Mouse (Mus musculus) CH12.LX (cell line): ENCODE measurements around the gene Mnt. TPM values are rescaled to one million over a fixed set of nuclear protein-coding genes. Genes with fewer than 3 reads are reported as not detected.
"Not testable (repeated sequence)": the region's sequence is repeated elsewhere in the genome, so short reads cannot be mapped to it uniquely, and the experiment has no call there.

ENCODE experiments used
- DNase-seq: peaks from one replicate; pipeline ENCODE4 v3.0.0-alpha.2; 2013; ENCODE audit errors: extremely low read depth
- H3K27ac ChIP-seq: 2 replicates; pipeline ENCODE4 v1.5.1; 2012; ENCODE audit warnings: low read depth, mild to moderate bottlenecking, control low read depth, moderate library complexity; ENCODE audit not compliant: insufficient read depth
- H3K27me3 ChIP-seq: replicated peaks from 2 replicates; pipeline ENCODE3; 2012; ENCODE audit warnings: inconsistent platforms
- H3K36me3 ChIP-seq, 2 experiments: replicated peaks in 1 of 2; 2 replicates each; pipeline versions ENCODE3 to v1.6.1; 2012; ENCODE audit warnings: inconsistent platforms in 1 of 2, low read length in 1 of 2, mild to moderate bottlenecking in 1 of 2, mixed read lengths in 1 of 2, moderate library complexity in 1 of 2; ENCODE audit not compliant: control insufficient read depth in 1 of 2, insufficient read depth in 1 of 2
- H3K4me1 ChIP-seq, 2 experiments: 2 replicates each; pipeline ENCODE4 v1.6.1; 2012; ENCODE audit warnings: inconsistent platforms in 1 of 2, moderate library complexity in 1 of 2; ENCODE audit not compliant: insufficient read depth in 2 of 2, control insufficient read depth in 1 of 2
- H3K4me2 ChIP-seq: 2 replicates; pipeline ENCODE4 v1.6.1; 2012; ENCODE audit warnings: low read depth, mild to moderate bottlenecking, control low read depth; ENCODE audit not compliant: poor library complexity, insufficient read depth, severe bottlenecking
- H3K4me3 ChIP-seq, 3 experiments: fragments of 150-350 bp in 1 of 3; sonication (generic) in 1 of 3; replicated peaks in 1 of 3; 2 replicates each; pipeline versions ENCODE3 to v1.5.1; 2011 to 2012; ENCODE audit warnings: low read depth in 2 of 3, low read length in 2 of 3, mild to moderate bottlenecking in 2 of 3, moderate library complexity in 2 of 3, control low read depth in 1 of 3, improper control_type of control experiment in 1 of 3, inconsistent platforms in 1 of 3, mixed read lengths in 1 of 3; ENCODE audit not compliant: poor library complexity in 1 of 3
- H3K79me2 ChIP-seq: replicated peaks from 2 replicates; pipeline ENCODE4 v1.6.1; 2012; ENCODE audit warnings: mild to moderate bottlenecking, moderate library complexity; ENCODE audit not compliant: control insufficient read depth, poor library complexity, insufficient read depth, severe bottlenecking; ENCODE audit errors: extremely low read depth
- H3K9ac ChIP-seq: 2 replicates; pipeline ENCODE4 v1.6.1; 2012; ENCODE audit warnings: low read depth, mild to moderate bottlenecking, control low read depth, moderate library complexity; ENCODE audit not compliant: insufficient read depth
- H3K9me3 ChIP-seq: replicated peaks from 2 replicates; pipeline ENCODE3; 2012; ENCODE audit warnings: low read length, inconsistent platforms, mixed read lengths
- BHLHE40 ChIP-seq: IDR thresholded peaks from 2 replicates; pipeline ENCODE4 v1.6.1; 2011; ENCODE audit warnings: mild to moderate bottlenecking, low read depth, low read length, improper control_type of control experiment
- CHD1 ChIP-seq: IDR thresholded peaks from 2 replicates; pipeline ENCODE4 v1.6.1; 2012; ENCODE audit warnings: low read depth, low read length, improper control_type of control experiment, inconsistent platforms
- CTCF ChIP-seq, 2 experiments: IDR thresholded peaks in 1 of 2; conservative IDR thresholded peaks in 1 of 2; 2 replicates each; pipeline ENCODE4 v1.5.1; 2011 to 2012; ENCODE audit warnings: low read depth in 2 of 2, low read length in 2 of 2, improper control_type of control experiment in 1 of 2, inconsistent platforms in 1 of 2, mild to moderate bottlenecking in 1 of 2, moderate library complexity in 1 of 2
- E2F4 ChIP-seq: IDR thresholded peaks from 2 replicates; pipeline ENCODE4 v1.6.1; 2011; ENCODE audit warnings: low read depth, low read length, improper control_type of control experiment; ENCODE audit not compliant: insufficient replicate concordance
- ETS1 ChIP-seq: conservative IDR thresholded peaks from 2 replicates; pipeline ENCODE4 v1.6.1; 2012; ENCODE audit warnings: low read depth, mild to moderate bottlenecking, inconsistent platforms, low read length, improper control_type of control experiment, moderate library complexity
- GABPA ChIP-seq: IDR thresholded peaks from 2 replicates; pipeline ENCODE4 v1.6.1; 2012; ENCODE audit warnings: low read depth, low read length, improper control_type of control experiment, inconsistent platforms; ENCODE audit not compliant: insufficient replicate concordance
- HCFC1 ChIP-seq: IDR thresholded peaks from 2 replicates; pipeline ENCODE4 v1.6.1; 2012; ENCODE audit warnings: low read depth, mild to moderate bottlenecking, inconsistent platforms, low read length, improper control_type of control experiment
- MAFK ChIP-seq: IDR thresholded peaks from 2 replicates; pipeline ENCODE4 v1.6.1; 2011; ENCODE audit warnings: low read length, improper control_type of control experiment; ENCODE audit not compliant: insufficient replicate concordance
- MEF2A ChIP-seq: IDR thresholded peaks from 2 replicates; pipeline ENCODE4 v1.6.1; 2014; ENCODE audit warnings: low read depth, mild to moderate bottlenecking, inconsistent platforms, low read length, improper control_type of control experiment, borderline replicate concordance
- MYC ChIP-seq: IDR thresholded peaks from 2 replicates; pipeline ENCODE4 v1.6.1; 2011; ENCODE audit warnings: low read depth, mild to moderate bottlenecking, improper control_type of control experiment, low read length
- NELFE ChIP-seq: IDR thresholded peaks from 2 replicates; pipeline ENCODE4 v1.6.1; 2011; ENCODE audit warnings: low read depth, low read length, improper control_type of control experiment
- NRF1 ChIP-seq: IDR thresholded peaks from 2 replicates; pipeline ENCODE4 v1.6.1; 2014; ENCODE audit warnings: low read depth, mild to moderate bottlenecking, inconsistent platforms, low read length, improper control_type of control experiment, moderate library complexity
- POLR2A ChIP-seq: IDR thresholded peaks from 2 replicates; pipeline ENCODE4 v1.6.1; 2011; ENCODE audit warnings: low read depth, mild to moderate bottlenecking, improper control_type of control experiment, low read length
- RCOR1 ChIP-seq: conservative IDR thresholded peaks from 2 replicates; pipeline ENCODE4 v1.6.1; 2012; ENCODE audit warnings: low read depth, mild to moderate bottlenecking, inconsistent platforms, low read length, improper control_type of control experiment
- SIN3A ChIP-seq: IDR thresholded peaks from 2 replicates; pipeline ENCODE4 v1.6.1; 2012; ENCODE audit warnings: low read length, improper control_type of control experiment, inconsistent platforms
- TBP ChIP-seq: conservative IDR thresholded peaks from 2 replicates; pipeline ENCODE4 v1.6.1; 2011; ENCODE audit warnings: low read depth, low read length, improper control_type of control experiment
- TCF12 ChIP-seq: IDR thresholded peaks from 2 replicates; pipeline ENCODE4 v1.6.1; 2014; ENCODE audit warnings: low read depth, mild to moderate bottlenecking, inconsistent platforms, low read length, improper control_type of control experiment
- USF1 ChIP-seq: IDR thresholded peaks from 2 replicates; pipeline ENCODE4 v1.6.1; 2014; ENCODE audit warnings: low read depth, mild to moderate bottlenecking, inconsistent platforms, low read length, improper control_type of control experiment
- USF2 ChIP-seq: conservative IDR thresholded peaks from 2 replicates; pipeline ENCODE4 v1.6.1; 2011; ENCODE audit warnings: low read depth, low read length, improper control_type of control experiment
- ZKSCAN1 ChIP-seq: IDR thresholded peaks from 2 replicates; pipeline ENCODE4 v1.6.1; 2012; ENCODE audit warnings: low read depth, inconsistent platforms, low read length, improper control_type of control experiment, borderline replicate concordance
- ZMIZ1 ChIP-seq: IDR thresholded peaks from 2 replicates; pipeline ENCODE4 v1.6.1; 2012; ENCODE audit warnings: low read depth, mild to moderate bottlenecking, inconsistent platforms, low read length, improper control_type of control experiment
- dilution Hi-C: fragments of 300-500 bp; cut with MboI; formaldehyde crosslinking; loops from 2 replicates; pipeline ENCODE4 v1.14.3; 2020; ENCODE audit warnings: low sequenced_read_pairs; ENCODE audit not compliant: extremely low pct_unique_long_range_greater_than_20kb, extremely low pct_ligation_motif_present
- in situ Hi-C: fragments of 300-500 bp; cut with MboI; formaldehyde crosslinking; loops from 3 replicates; pipeline ENCODE4 v1.14.3; 2019; ENCODE audit warnings: low sequenced_read_pairs, low pct_ligation_motif_present, low pct_unique_long_range_greater_than_20kb, mixed read lengths
- polyA plus RNA-seq: library from polyadenylated mRNA; unstranded; fragments of >175 nt; gene quantifications from 2 replicates; pipeline ENCODE4 v1.2.1, GENCODE M21; 2012; ENCODE audit warnings: low read depth; ENCODE audit not compliant: insufficient read length
- total RNA-seq, 2 experiments: library from RNA; depleted of rRNA; stranded (reverse); fragments of 300-350 nt in 1 of 2; fragments of >200 nt in 1 of 2; gene quantifications; 2 replicates each; pipeline ENCODE4 v1.2.3; 2012 to 2014

Mnt gene
- total and polyA plus RNA-seq, 3 experiments = 1.6 to 30.6 (median 4.7) TPM

DNA sequence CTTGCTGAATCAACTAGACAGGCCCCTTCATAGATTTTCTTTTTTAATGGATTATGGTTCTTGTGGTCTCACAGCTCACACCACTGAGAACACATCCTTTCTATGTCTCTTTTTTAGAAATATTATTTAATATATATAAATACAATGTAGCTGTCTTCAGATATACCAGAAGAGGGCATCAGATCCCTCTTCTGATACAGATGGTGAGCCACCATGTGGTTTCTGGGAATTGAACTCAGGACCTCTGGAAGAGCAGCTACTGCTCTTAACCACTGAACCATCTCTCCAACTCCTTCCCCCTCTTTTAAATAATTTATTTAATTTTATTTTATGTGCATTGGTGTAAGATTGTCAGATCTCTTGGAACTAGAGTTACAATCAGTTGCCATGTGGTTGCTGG is 20.6 kb upstream of the Mnt start:
- TF ChIP-seq ZKSCAN1 (no peak), POLR2A (no peak), HCFC1 (no peak), SIN3A (no peak), BHLHE40 (no peak), E2F4 (no peak), RCOR1 (no peak), NRF1 (no peak), USF1 (no peak), CTCF (conservative IDR thresholded peaks at IDR 0.05 in 1 of 2, IDR thresholded peaks at IDR 0.05 in 1 of 2; ENCODE audit: low read depth in 2 of 2, low read length in 2 of 2) (peak in 1 of 2 experiments; percentile 47; a peak in 2 of 4 replicates), GABPA (no peak), MYC (peak; percentile 73; the same call in 1 of the 2 replicates), ETS1 (no peak)
- TF ChIP-seq, all 38 proteins: peak for 2
- peaks cover 57 to 86% of the 10 kb centered on the region in 2 experiments for H3K36me3 ChIP-seq
- no peak overlapping the region for H3K27ac ChIP-seq
- no peak overlapping the region for H3K9ac ChIP-seq
- no peaks in the 10 kb centered on the region; the same call in 1 of the 2 replicates for H3K79me2 ChIP-seq
- H3K4me3 ChIP-seq = no peak overlapping the region
- dilution Hi-C loops (no loop called here), in situ Hi-C loops (loop anchor here (5.0 kb wide), 1 partner anchor 37 kb away; no protein-coding TSS in a partner anchor)
- no peaks in the 10 kb centered on the region for H3K9me3 ChIP-seq
- no peak for DNase-seq
- H3K4me2 ChIP-seq = no peak overlapping the region
- H3K27me3 ChIP-seq = no peaks in the 10 kb centered on the region
- H3K4me1 ChIP-seq = no peaks in the 10 kb centered on the region

DNA sequence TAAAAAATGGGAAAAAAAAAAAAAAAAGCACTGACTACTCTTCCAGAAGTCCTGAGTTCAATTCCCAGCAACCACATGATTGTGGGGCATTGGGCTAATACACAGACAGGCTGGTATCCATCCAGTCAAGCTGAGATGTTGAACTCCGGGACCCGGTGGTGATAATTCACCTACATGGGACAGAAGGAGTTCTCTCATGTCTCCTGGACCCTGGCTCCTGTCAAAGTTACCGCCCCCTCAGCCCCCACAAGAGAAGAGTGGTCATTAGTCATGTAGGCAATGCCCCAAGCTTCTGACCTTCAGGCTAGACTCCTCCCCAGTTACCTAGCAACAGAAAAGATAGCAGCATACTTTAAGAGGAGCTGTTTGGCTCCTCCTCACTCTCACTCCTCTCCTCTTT is 19.7 kb upstream of the Mnt start:
- H3K4me3 ChIP-seq, H3K79me2 ChIP-seq, H3K27me3 ChIP-seq, H3K4me1 ChIP-seq, H3K27ac ChIP-seq, DNase-seq, H3K4me2 ChIP-seq, H3K9me3 ChIP-seq, H3K9ac ChIP-seq, dilution Hi-C loops: not testable (repeated sequence)
- in situ Hi-C loops = loop anchor here (5.0 kb wide), 1 partner anchor 36 kb away; no protein-coding TSS in a partner anchor
- peaks cover 50 to 80% of the 10 kb centered on the region in 2 experiments for H3K36me3 ChIP-seq

DNA sequence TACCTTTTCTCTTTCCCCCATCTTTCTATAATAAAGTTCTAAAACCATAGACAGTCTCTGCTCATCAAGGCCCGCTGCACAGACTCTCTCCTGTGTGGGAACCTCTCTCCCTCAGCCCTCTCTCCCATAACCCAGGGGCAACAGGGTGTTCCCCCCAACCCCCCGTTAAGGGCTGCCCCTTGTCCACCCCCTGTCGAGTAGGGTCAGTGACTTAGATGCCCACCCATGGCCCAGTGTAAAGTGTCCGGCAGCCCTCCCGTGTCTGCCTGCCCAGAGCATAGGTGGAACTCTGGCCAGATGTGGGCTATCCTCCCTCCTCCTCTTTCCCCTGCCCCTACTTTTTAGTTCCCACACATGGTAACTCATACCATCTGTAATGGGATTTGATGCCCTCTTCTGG is 19.2 kb upstream of the Mnt start:
- dilution Hi-C loops (no loop called here), in situ Hi-C loops (loop anchor here (5.0 kb wide), 1 partner anchor 36 kb away; no protein-coding TSS in a partner anchor)
- TF ChIP-seq SIN3A (no peak), ZKSCAN1 (no peak), MYC (no peak), GABPA (no peak), MEF2A (no peak), MAFK (no peak), USF2 (no peak), TBP (no peak), NELFE (no peak), ZMIZ1 (no peak), RCOR1 (no peak), CHD1 (no peak), TCF12 (no peak)
- TF ChIP-seq, all 38 proteins: peak for 0
- H3K36me3 ChIP-seq = peaks cover 50 to 80% of the 10 kb centered on the region in 2 experiments
- H3K4me3 ChIP-seq = no peak overlapping the region
- no peaks in the 10 kb centered on the region for H3K4me1 ChIP-seq
- H3K4me2 ChIP-seq = no peak overlapping the region
- no peak overlapping the region for H3K27ac ChIP-seq
- DNase-seq = no peak
- H3K79me2 ChIP-seq = no peaks in the 10 kb centered on the region; the same call in 1 of the 2 replicates
- H3K9ac ChIP-seq = no peak overlapping the region
- no peaks in the 10 kb centered on the region for H3K27me3 ChIP-seq
- no peaks in the 10 kb centered on the region for H3K9me3 ChIP-seq
